Mouse (Mus musculus) R1 (cell line): Measurements from ENCODE around the gene Actl6a.
A peak's percentile ranks its signal among the peaks of the same experiment; 100 is the strongest.

Source experiments
- DNase-seq: peaks from one replicate; pipeline ENCODE4 v3.0.0-alpha.2; 2018; ENCODE audit warnings: low read depth, low spot score

Gene Actl6a

DNA sequence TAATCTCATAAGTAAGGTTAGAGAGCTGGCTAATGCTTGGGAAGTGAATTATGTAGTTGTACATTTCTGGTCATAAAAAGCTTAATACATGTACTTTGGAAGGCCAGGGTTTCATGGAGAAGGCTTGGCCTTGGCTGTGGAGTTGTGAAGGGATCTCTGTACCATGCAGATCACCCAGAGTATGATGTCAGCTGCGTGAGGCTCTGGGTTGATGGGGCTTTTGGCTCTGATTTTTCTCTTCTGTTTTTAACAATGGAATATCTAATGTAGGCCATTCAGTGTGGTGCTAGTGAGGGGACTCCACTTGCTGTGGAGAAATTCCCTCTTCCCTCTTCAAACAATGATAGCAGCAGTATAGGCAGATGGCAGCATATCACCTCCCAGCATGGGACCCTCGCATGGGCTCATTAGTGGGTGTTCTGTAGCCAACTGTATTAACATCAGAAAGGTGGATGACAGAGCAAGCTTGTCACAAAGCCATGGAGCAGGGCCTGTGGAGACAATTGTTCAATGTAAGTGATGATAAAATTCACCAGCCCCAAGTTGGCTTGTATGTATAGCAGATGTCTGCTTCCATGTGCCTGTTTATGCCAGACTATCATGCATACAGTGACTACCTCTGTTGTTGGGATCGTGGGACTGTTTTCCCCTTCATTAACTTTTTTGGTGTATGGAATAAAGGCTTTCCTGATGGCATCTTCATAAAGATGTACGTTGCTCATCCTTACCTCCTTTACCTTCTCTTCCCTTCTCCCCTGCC is 43.9 kb downstream of the Actl6a start:
- DNase-seq: peak; percentile 38

DNA sequence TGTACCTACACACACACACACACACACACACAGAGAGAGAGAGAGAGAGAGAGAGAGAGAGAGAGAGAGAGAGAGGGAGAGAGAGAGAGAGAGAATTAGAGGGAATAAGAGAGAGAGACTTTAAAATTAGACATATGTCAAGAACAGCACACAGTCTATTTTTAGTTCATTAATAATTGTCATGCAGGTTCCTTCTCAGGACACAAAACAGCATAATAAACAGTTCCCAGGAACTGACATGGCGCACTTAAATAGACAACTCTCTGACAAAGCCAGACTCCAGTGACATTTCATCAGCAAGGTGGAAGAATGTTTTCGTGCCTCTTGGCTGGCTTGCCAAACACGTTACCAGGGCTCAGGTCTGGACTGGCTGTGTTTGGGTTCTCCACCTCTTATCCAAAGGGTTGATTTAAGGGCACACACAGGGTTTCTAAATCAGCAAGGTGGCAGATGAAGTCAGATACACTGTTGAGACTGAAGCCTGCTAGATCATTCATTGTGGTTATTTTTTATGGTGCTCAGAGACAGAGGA is 48.4 kb downstream of the Actl6a start:
- DNase-seq: no peak

DNA sequence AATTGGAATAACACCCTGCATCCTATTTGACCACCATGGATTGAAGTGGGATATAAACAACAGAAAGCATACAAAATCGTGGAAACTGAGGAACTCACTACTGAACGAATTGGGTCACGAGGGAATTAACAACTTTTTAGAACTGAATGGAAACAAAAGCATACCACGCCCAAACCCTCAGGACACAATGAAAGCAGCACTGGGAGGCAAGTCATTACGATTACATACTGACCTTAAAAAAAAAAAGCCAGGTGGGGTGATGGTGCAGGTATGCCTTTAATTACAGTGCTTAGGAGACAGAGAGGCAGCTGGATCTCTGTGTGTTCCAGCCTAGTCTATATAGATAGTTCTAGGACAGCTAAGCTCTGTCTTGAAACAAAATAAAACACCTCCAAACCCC is 53.1 kb downstream of the Actl6a start:
- peak; percentile 81 for DNase-seq

DNA sequence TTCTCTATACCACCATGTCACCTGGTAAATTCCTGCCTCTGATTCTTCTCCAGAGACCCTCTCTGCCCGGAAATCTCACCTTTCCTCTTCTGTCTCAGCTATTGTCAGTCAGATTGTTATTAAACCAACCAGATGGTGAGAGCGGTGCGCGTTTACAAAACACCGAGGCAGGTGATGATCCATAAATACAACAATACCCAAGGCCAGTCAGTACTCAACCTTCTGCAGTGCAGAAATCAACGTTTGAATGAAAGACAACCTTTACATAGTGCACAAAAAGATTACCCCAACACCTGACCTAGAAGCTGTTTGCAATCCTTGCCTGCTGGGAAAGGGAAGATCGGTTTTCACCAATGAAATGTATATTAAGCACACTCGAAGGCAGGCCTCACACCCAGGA is 56.9 kb downstream of the Actl6a start:
- peak; percentile 78 for DNase-seq

DNA sequence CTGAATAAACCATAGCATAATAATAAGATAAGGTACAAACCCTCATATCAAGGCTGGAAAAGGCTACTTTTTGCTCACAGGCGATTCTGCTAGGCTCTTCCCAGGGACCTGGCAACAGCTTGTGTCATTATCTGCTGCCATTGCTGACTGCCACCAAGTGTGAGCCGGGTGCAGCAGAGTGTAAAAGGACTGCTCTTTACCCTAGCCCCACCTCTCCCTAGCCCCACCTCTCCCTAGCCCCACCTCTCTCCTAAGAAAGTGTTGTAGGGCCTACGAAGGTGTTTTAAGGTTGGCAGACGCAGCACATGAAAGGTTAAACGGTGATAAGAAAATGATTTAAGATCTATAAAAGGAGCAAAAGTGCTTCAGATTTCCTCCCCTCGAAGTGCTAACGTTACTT is 57.8 kb downstream of the Actl6a start:
- DNase-seq: peak; percentile 65

DNA sequence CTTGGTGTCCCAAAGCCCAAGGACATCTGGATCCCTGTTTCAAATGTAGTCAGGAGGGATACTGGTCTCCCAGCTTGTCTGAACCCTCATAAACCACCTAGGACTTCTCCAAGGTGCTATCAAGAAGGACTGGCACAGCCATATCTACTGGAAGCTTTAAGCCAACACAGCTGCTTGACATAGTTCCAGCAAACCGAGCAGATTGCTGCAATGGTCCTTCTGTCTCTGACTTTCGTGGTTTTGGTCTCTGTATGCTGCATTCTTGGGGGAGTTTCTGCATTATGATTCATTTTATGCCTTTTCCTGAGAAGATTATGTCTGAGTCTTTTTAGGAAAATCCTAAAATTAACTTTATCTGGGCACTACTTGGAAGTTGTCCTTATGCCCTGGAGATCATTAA is 64.7 kb downstream of the Actl6a start:
- no peak for DNase-seq
